Mouse (Mus musculus): ENCODE measurements around the gene Tcea3. TPM values are rescaled to one million over a fixed set of nuclear protein-coding genes. Genes with fewer than 3 reads are reported as not detected.
A peak's percentile ranks its signal among the peaks of the same experiment; 100 is the strongest.

The Tcea3 gene
- polyA plus RNA-seq, 1 experiment from 2014 or later = 2.2 TPM

DNA sequence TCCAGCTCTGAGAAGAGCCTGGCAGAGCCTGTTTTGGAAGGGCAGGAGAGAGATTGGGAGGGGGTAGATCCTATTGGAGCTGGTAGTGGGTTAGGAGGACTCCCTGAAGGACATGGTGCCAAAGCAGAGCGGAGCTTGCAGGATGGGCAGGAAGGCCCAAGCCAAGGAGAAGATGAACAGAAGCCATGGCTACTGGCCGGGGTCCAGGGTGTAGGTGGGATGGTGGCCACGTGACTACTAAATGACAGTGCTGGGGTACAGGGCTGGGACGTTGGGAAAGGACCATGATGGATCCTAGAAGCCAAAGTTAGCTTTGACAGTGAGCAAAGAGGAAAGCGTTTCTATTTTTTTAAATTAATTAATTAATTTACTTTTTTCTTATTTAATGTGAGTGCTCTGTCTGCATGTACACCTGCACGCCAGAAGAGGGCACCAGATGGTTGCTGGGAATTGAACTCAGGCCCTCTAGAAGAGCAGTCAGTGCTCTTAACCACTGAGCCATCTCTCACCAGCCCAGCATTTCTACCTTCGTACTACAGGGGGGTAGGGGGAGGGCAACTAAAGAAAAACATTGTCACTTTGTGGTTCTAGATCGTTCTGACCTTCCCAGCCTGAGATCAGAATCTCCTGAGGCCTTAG, 5.3 kb upstream of the Tcea3 start:
- WGBS = 45% methylated on average over 8 of the region's 8 CpGs
- no peaks in the 10 kb centered on the region for H3K9me3 ChIP-seq
- no peak overlapping the region for H3K4me3 ChIP-seq
- H3K4me1 ChIP-seq (replicated peaks) = peaks cover 60% of the 10 kb centered on the region
- H3K36me3 ChIP-seq = peaks cover 4% of the 10 kb centered on the region
- peaks cover 98% of the 10 kb centered on the region for H3K27me3 ChIP-seq (ENCODE audit: insufficient read depth, poor library complexity, severe bottlenecking)
- H3K27ac ChIP-seq = no peak overlapping the region
- peak; percentile 22 for DNase-seq (ENCODE audit: low spot score)

DNA sequence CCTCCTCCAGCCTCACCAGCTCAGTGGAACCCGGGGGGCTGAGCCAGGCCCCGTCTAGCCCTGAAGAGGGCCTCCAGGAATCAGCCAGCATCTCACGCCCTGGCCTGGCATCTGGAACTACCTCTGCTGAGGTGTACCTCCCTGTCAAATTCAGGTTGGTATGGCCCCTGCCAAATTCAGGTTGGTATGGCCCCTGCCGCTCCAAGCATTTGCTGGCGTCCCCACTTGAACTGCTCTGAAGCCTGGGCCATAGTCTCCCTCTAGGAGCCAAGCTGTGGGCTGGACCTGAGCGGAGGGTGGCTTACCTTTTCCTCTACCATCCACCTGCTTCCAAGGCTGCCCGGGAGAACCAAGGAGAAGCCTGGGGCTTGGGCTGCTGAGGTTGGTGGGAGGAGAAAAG, 4.8 kb upstream of the Tcea3 start:
- no peak overlapping the region for H3K4me3 ChIP-seq
- 83% methylated on average over 7 of the region's 7 CpGs for WGBS
- no peaks in the 10 kb centered on the region for H3K9me3 ChIP-seq
- peaks cover 98% of the 10 kb centered on the region for H3K27me3 ChIP-seq (ENCODE audit: insufficient read depth, poor library complexity, severe bottlenecking)
- H3K27ac ChIP-seq = no peak overlapping the region
- DNase-seq (ENCODE audit: low spot score) = no peak
- peaks cover 4% of the 10 kb centered on the region for H3K36me3 ChIP-seq
- peaks cover 60% of the 10 kb centered on the region for H3K4me1 ChIP-seq (replicated peaks)

DNA sequence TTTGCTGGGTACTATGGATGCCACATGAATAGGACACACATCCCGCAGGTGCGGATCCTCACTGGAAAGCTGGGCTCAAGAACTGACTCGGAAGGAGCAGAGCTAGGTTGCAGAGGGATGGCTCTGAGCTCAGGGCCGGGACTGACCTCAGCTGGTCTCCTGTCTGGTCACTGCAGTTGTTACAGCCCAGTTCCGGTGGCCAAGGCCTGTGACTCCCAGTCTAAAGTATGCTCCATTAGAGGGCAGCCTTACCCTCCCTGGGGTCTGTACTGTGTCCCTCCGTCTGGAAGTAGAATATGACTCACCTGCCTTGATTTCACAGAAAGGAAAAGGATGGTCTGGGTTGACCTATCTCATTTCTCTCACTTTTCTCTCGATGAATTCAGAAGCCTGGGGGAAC, 3.3 kb upstream of the Tcea3 start:
- H3K4me1 ChIP-seq (replicated peaks) = peaks cover 64% of the 10 kb centered on the region
- H3K27me3 ChIP-seq (ENCODE audit: insufficient read depth, poor library complexity, severe bottlenecking) = peaks cover 98% of the 10 kb centered on the region

DNA sequence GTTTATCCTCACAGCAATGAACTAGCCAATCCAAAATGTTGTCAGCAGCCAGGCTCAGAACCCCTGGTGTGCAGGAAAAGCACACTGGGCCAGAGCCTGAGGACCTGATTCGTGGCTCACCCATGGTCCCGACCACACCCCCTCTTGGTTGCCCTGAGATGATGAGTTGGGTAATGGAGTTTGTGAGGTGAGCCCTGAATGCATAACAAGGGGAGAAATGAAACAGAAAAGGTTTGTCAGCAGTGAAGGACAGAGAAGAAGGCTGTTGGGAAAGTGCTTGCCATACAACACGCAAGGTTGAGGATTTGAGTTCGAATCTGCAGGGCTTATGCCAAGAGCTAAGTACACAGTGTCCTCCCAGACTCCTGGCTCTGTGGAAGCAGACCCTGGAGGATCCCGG, 1.8 kb upstream of the Tcea3 start:
- 30% methylated on average over 5 of the region's 5 CpGs for WGBS
- peaks cover 98% of the 10 kb centered on the region for H3K27me3 ChIP-seq (ENCODE audit: insufficient read depth, poor library complexity, severe bottlenecking)
- no peak for DNase-seq (ENCODE audit: low spot score)

More for the DNA sequence above, 3.3 kb upstream of the Tcea3 start:
- peaks cover 4% of the 10 kb centered on the region for H3K36me3 ChIP-seq
- no peak for DNase-seq (ENCODE audit: low spot score)
- H3K27ac ChIP-seq = no peak overlapping the region
- H3K4me3 ChIP-seq = no peak overlapping the region
- 67% methylated on average over 7 of the region's 7 CpGs for WGBS
- no peaks in the 10 kb centered on the region for H3K9me3 ChIP-seq

DNA sequence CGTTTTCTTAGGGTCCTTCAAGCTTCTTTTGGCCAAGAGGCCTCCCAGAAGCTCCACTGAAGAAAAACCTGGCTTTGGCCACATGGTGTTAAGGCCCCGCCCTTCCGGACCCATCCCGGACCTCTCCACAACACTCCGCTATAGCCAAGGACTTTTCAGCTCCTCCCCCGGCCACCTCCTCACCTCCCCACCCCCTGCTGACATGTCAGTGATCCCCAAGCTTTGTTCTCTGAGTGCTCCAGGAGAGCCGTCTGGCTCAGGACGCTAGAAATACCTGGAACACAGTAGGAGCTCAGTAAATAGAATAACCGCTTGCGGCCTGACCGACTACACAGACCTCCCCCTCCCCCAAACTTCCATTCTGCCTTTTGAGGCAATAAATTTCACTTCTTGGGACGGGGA, 960 bp upstream of the Tcea3 start:
- H3K27me3 ChIP-seq (ENCODE audit: insufficient read depth, poor library complexity, severe bottlenecking) = peaks cover 98% of the 10 kb centered on the region

More for the DNA sequence above, 1.8 kb upstream of the Tcea3 start:
- H3K9me3 ChIP-seq = no peaks in the 10 kb centered on the region
- H3K36me3 ChIP-seq = no peaks in the 10 kb centered on the region; the same call in 1 of the 2 replicates
- H3K27ac ChIP-seq = no peak overlapping the region
- no peak overlapping the region for H3K4me3 ChIP-seq
- H3K4me1 ChIP-seq (replicated peaks) = peaks cover 54% of the 10 kb centered on the region

DNA sequence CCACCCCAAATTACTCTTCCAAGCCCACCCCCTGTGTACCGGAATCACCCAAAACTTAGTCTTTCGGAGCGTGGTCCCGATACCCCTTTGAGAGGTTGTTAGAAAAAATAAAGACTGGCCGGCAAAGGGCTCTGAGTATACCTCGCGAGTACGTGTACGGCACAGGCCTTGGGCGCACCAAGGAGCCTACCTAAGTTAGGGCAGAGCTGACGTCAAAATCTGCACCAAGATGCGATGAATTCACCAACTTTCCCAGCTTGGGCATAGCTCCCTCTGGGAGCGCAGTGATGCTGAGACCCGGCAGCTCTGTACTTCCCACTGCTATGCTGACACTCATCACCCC, 172 bp upstream of the Tcea3 start:
- Histone ChIP-seq H3K4me1 (replicated peaks) (peaks cover 39% of the 10 kb centered on the region), H3K27me3 (ENCODE audit: insufficient read depth, poor library complexity, severe bottlenecking) (peaks cover 100% of the 10 kb centered on the region), H3K36me3 (no peaks in the 10 kb centered on the region; the same call in 1 of the 2 replicates), H3K4me3 (peak overlapping the region; percentile 55), H3K9me3 (no peaks in the 10 kb centered on the region), H3K27ac (no peak overlapping the region; the same call in 1 of the 2 replicates)
- WGBS = 1% methylated on average over 14 of the region's 14 CpGs
- no peak for DNase-seq (ENCODE audit: low spot score)

More for the DNA sequence above, 960 bp upstream of the Tcea3 start:
- Histone ChIP-seq H3K9me3 (no peaks in the 10 kb centered on the region), H3K4me3 (peak overlapping the region; percentile 55; the same call in 1 of the 2 replicates), H3K27ac (no peak overlapping the region), H3K36me3 (no peaks in the 10 kb centered on the region; the same call in 1 of the 2 replicates), H3K4me1 (replicated peaks) (peaks cover 45% of the 10 kb centered on the region)
- peak; percentile 25 for DNase-seq (ENCODE audit: low spot score)
- WGBS = under 1% methylated on average over 12 of the region's 12 CpGs

DNA sequence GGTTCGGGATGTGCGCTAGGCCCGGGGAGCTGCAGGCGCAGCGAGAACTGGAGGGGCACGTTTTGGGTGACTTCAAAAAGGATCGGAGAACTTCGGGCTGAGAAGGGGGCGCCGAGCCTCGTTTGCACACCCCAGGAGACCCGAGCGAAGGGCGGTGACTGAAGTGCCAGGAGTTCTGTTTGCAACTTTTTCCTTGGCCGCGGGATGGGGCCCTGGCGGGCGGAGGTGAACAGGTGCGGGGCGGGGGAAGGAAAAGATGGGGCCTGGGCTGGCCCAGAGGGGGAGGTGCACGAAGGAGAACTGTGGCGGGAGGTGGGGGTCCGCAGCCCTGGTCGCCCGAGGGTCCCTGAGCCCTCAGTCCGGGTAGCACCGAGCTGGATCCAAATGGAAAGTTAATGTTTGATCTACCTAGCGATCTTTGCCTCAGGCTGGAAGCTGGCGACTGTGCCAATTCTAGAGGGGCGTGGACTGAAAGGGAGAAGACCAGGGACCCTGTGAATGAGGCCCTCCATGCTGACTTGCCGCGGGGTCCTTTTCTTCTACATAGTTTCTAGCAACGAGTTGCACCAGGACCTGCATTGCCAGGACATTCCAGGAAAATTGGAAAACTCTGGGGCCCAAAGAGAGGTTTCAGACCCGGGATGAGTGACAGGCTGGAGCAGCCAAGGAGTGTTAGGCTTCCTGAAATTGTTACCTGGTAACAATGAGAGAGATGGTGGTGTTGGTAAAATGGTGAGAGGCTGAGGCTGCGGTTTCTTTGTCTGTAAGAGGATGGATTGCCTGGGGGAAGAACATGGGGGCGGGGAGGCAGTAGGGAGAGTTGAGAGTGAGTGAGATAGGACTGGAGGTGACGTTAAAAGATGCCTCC, 1.2 kb downstream of the Tcea3 start:
- no peaks in the 10 kb centered on the region; the same call in 1 of the 2 replicates for H3K36me3 ChIP-seq
- no peaks in the 10 kb centered on the region for H3K9me3 ChIP-seq
- peaks cover 91% of the 10 kb centered on the region for H3K27me3 ChIP-seq (ENCODE audit: insufficient read depth, poor library complexity, severe bottlenecking)
- peak; percentile 21 for DNase-seq (ENCODE audit: low spot score)
- peaks cover 39% of the 10 kb centered on the region for H3K4me1 ChIP-seq (replicated peaks)
- peak overlapping the region; percentile 14; the same call in 1 of the 2 replicates for H3K27ac ChIP-seq
- under 1% methylated on average over 37 of the region's 37 CpGs for WGBS
- H3K4me3 ChIP-seq = peak overlapping the region; percentile 55

DNA sequence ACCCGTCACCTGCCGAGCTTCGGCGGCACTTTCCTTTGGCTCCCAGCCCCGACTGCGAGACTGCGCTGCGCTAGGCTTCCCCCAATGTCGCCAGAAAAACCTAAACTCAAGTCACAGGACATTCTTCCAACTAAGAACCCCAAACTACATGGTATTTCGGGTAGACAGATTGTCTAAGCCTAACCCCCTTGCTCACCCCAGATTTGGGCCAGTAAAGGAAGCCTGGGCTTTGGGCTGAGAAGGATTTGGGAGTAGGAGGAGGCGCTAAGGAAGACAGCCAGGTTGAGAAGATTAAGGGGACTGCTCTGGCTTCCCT, 1.8 kb downstream of the Tcea3 start:
- WGBS = 3% methylated on average over 11 of the region's 11 CpGs
- Histone ChIP-seq H3K27ac (no peak overlapping the region), H3K27me3 (ENCODE audit: insufficient read depth, poor library complexity, severe bottlenecking) (peaks cover 85% of the 10 kb centered on the region), H3K4me1 (replicated peaks) (peaks cover 42% of the 10 kb centered on the region), H3K9me3 (no peaks in the 10 kb centered on the region), H3K36me3 (no peaks in the 10 kb centered on the region), H3K4me3 (peak overlapping the region; percentile 55; the same call in 1 of the 2 replicates)
- no peak for DNase-seq (ENCODE audit: low spot score)

DNA sequence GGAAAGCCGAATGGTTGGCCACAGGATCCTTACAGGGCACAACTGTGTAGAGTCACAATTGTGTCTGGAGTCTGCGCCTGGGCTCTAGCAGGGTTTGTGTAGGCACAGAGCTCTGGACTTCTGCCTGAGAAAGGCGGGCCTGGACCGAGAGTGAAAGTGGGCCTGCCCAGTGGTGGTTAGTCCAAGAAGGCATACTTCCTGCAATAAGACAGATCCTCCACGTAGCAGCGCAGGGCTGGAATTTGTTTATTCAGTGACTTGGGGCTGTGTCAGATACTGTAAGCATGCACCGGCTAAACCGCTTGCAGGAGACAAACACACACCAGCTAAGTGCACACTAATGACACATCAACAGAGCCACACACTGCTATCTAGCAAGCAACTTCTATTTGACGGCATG, 2.3 kb downstream of the Tcea3 start:
- 44% methylated on average over 9 of the region's 9 CpGs for WGBS
- no peak for DNase-seq (ENCODE audit: low spot score)
- H3K4me1 ChIP-seq (replicated peaks) = peaks cover 42% of the 10 kb centered on the region
- H3K9me3 ChIP-seq = no peaks in the 10 kb centered on the region
- no peak overlapping the region for H3K27ac ChIP-seq
- no peak overlapping the region for H3K4me3 ChIP-seq
- H3K36me3 ChIP-seq = no peaks in the 10 kb centered on the region
- H3K27me3 ChIP-seq (ENCODE audit: insufficient read depth, poor library complexity, severe bottlenecking) = peaks cover 80% of the 10 kb centered on the region

DNA sequence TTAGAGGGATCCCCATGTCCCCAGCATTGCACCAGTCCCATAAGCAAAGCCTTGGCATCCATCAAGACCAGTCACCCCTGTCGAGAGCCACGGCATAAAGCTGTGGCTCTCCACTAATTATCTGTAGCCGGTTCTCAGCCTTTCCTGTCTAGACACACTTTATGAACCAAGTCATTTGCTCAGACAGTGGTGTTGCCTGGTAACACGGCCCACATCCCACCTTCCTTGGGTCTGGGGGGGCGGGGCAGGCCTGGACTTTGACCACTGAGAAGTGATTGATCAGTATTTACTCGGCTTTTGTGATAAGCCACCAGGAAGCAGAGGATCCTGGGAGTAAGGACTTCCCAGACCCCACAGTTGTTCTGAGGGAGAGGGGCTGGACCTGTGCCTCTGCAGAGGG, 8.4 kb downstream of the Tcea3 start:
- WGBS = 56% methylated on average over 6 of the region's 6 CpGs
- peaks cover 19% of the 10 kb centered on the region for H3K27me3 ChIP-seq (ENCODE audit: insufficient read depth, poor library complexity, severe bottlenecking)
- no peaks in the 10 kb centered on the region for H3K36me3 ChIP-seq
- H3K9me3 ChIP-seq = no peaks in the 10 kb centered on the region
- no peak overlapping the region for H3K4me3 ChIP-seq
- peaks cover 29% of the 10 kb centered on the region for H3K4me1 ChIP-seq (replicated peaks)
- DNase-seq (ENCODE audit: low spot score) = no peak
- H3K27ac ChIP-seq = no peak overlapping the region

DNA sequence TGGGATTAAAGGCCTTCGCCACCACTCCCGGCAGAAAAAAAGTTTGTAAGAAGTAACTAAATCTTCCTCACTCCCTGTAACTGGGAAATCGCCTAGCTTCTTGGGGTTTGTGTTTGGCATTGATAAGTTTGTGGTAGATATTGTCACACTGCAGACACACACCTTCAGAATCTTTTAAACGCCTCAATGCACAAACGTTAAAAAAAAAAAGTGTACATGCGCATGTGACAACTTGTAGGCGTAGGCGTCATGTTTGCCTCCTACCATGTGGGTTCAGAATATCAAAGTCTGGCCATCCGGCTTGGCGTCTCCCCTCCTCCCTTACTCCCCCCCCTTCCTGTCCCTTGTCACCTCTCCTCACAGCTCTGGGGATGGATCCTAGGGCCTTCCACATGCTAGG, 9.2 kb downstream of the Tcea3 start:
- no peak overlapping the region for H3K27ac ChIP-seq
- no peak overlapping the region for H3K4me3 ChIP-seq
- no peaks in the 10 kb centered on the region for H3K9me3 ChIP-seq
- no peak for DNase-seq (ENCODE audit: low spot score)
- WGBS = 79% methylated on average over 10 of the region's 10 CpGs
- peaks cover 29% of the 10 kb centered on the region for H3K4me1 ChIP-seq (replicated peaks)
- H3K27me3 ChIP-seq (ENCODE audit: insufficient read depth, poor library complexity, severe bottlenecking) = peaks cover 11% of the 10 kb centered on the region
- H3K36me3 ChIP-seq = no peaks in the 10 kb centered on the region

DNA sequence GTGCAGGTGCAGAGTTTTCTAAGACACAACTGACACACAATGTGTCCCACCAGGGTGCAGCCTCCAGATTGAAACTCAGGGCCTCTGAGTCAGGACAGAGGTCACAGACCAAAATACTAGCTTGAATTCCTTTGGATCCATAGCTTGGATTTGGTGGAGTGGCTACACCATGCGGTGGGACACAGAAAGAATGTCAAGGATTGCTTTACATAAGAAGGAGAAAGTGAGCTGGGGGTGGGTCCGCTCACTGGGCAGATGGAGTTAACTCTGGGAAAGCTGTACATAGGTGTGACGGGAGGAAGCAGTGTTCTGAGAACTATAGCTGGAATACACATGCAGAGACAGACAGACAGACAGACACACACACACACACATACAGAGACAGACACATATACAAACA, 12.4 kb downstream of the Tcea3 start:
- 57% methylated on average over 3 of the region's 3 CpGs for WGBS
- no peak for DNase-seq (ENCODE audit: low spot score)
- peaks cover 27% of the 10 kb centered on the region for H3K4me1 ChIP-seq (replicated peaks)
- H3K27me3 ChIP-seq (ENCODE audit: insufficient read depth, poor library complexity, severe bottlenecking) = no peaks in the 10 kb centered on the region; the same call in 1 of the 2 replicates
- no peaks in the 10 kb centered on the region for H3K36me3 ChIP-seq
- no peak overlapping the region for H3K4me3 ChIP-seq
- no peak overlapping the region for H3K27ac ChIP-seq
- no peaks in the 10 kb centered on the region for H3K9me3 ChIP-seq
